Mouse (Mus musculus): ENCODE measurements at regions not wholly inside any gene's neighbourhood (a gene's known extent, or its start where the extent isn't known, plus 50 kb on each side); places are given as distances from the start of the nearest gene placed in this dataset.

- no peak for TF ChIP-seq CTCF (IDR thresholded peaks at IDR 0.05; ENCODE audit: control insufficient read depth, insufficient read depth, insufficient read length)
- TF ChIP-seq MYOD1 (IDR thresholded peaks at IDR 0.05; ENCODE audit: control insufficient read depth, insufficient read length, low read depth) = no peak
These were observed 87.7 kb upstream of the 4933412E24Rik start for GRCm38 (mm10) chr15:60104126-60104525.

Measured in C2C12 (cell line).